Mouse (Mus musculus): ENCODE data around the gene Sae1. TPM values are rescaled to one million over a fixed set of nuclear protein-coding genes. Genes with fewer than 3 reads are reported as not detected.

Gene Sae1
- total RNA-seq (2012; rRNA removed) (182 and 187 TPM in 2 replicates), polyA plus RNA-seq (2012; ENCODE audit: insufficient read depth in 1 of 2, insufficient read length in 2 of 2, low read depth in 1 of 2, low replicate concordance in 2 of 2, missing spikeins in 1 of 2) (100 to 1,000 TPM in 1 of 2 experiments, not detected in 1; 287 TPM)

DNA sequence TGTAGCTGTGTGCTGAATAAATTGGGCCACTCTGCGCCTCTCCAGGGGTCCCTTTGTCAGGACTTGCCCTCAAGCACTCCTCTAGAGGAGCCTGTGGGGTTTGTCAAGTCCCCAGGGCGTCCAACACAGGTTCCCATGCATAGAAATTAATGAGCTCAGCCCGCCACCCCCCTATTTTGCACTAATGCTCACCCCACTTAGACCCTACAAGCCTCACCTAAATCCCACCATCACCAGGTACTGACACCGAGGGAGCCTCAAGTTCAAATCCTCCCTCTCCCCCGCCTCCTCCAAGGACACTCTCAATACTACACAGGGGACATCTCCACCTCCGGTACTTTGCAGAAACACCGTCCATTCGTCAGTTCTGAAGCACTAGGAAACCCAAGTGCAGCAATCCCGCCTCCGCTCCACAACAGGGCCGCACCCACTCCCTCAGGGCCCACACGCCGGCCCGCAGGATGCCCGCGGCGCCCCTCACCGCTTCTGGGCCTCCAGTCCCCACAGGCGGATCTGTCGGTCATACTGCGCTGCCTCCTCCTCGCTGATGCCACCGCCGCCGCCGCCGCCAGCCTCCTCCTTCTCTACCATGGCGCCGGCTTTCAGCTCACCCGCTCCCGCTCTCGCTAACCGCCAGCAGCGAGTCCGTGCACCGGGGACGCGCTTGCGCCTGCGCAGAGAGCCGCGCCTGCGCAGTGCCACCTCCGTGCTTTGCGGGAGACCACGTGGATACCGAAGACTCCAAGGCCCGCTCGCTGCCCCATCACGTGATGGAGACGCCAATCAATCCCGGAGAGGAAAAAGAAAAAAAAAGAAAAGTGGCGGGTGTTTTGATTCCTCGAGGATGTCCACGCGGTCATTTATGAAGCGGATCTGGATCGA, at the start of gene Sae1:
Gene Sae1, minus strand, starts transcription at position 647 of the 882 bp plus-strand sequence.
- H3K27me3 ChIP-seq (ENCODE audit: control insufficient read depth in 1 of 2, insufficient read depth in 2 of 2, low read length in 2 of 2) = no peaks in the 10 kb centered on the region
- peaks cover 43% of the 10 kb centered on the region for H3K79me2 ChIP-seq (ENCODE audit: control insufficient read depth, insufficient read depth, low read length, poor library complexity)
- H3K36me3 ChIP-seq (ENCODE audit: control insufficient read depth in 1 of 2, insufficient read depth in 2 of 2, low read length in 2 of 2) = peaks cover 2 to 33% of the 10 kb centered on the region in 2 experiments; a peak in 3 of 4 replicates
- H3K4me1 ChIP-seq (ENCODE audit: control insufficient read depth in 1 of 2, insufficient read depth in 2 of 2, low read length in 2 of 2) = peaks cover 2 to 26% of the 10 kb centered on the region in 2 experiments
- DNase-seq (ENCODE audit: low read depth, low spot score) = peak; percentile 96
- H3K4me3 ChIP-seq (ENCODE audit: control insufficient read depth in 1 of 2, insufficient read depth in 1 of 2, low read depth in 2 of 2, low read length in 2 of 2) = peak within 1 kb of the TSS; percentile 84 to 98
- H3K9me3 ChIP-seq (replicated peaks; ENCODE audit: insufficient read depth, low read length) = no peaks in the 10 kb centered on the region
- H3K9ac ChIP-seq (ENCODE audit: control insufficient read depth, low read depth, low read length, poor library complexity, severe bottlenecking) = peak within 1 kb of the TSS; percentile 98
- H3K27ac ChIP-seq (ENCODE audit: control insufficient read depth, low read depth, low read length) = peak within 1 kb of the TSS; percentile 72
- TF ChIP-seq E2F4 (IDR thresholded peaks at IDR 0.05; ENCODE audit: borderline replicate concordance, low read depth, low read length) = no peak; the same call in 1 of the 2 replicates
- no peak for TF ChIP-seq ZC3H11A (IDR thresholded peaks at IDR 0.05; ENCODE audit: low read depth, low read length)
- TF ChIP-seq TCF12 (IDR thresholded peaks at IDR 0.05; ENCODE audit: low read depth, low read length) = peak; percentile 24; the same call in 1 of the 2 replicates
- TF ChIP-seq GATA1 (IDR thresholded peaks at IDR 0.05; ENCODE audit: low read depth, low read length) = no peak
- TF ChIP-seq USF1 (IDR thresholded peaks at IDR 0.05; ENCODE audit: low read depth, low read length) = peak; percentile 98
- peak; percentile 76 to 86 for TF ChIP-seq POLR2A (IDR thresholded peaks at IDR 0.05; ENCODE audit: control insufficient read depth in 1 of 2, insufficient read depth in 1 of 2, low read depth in 1 of 2, low read length in 2 of 2, poor library complexity in 1 of 2)
- peak; percentile 97 for TF ChIP-seq MYC (IDR thresholded peaks at IDR 0.05; ENCODE audit: low read depth, low read length)
- peak; percentile 81 for TF ChIP-seq HCFC1 (IDR thresholded peaks at IDR 0.05; ENCODE audit: low read depth, low read length)
- TF ChIP-seq RCOR1 (IDR thresholded peaks at IDR 0.05; ENCODE audit: low read depth, low read length) = no peak
- peak; percentile 95 for TF ChIP-seq ZNF384 (IDR thresholded peaks at IDR 0.05; ENCODE audit: low read depth, low read length)
- TF ChIP-seq GABPA (IDR thresholded peaks at IDR 0.05; ENCODE audit: low read depth, low read length) = no peak
- no peak for TF ChIP-seq CHD1 (IDR thresholded peaks at IDR 0.05; ENCODE audit: low read depth, low read length)
- peak; percentile 87 for TF ChIP-seq SIN3A (IDR thresholded peaks at IDR 0.05; ENCODE audit: low read length)
- TF ChIP-seq MAX (IDR thresholded peaks at IDR 0.05; ENCODE audit: low read length) = peak; percentile 99
- no peak for TF ChIP-seq ZMIZ1 (IDR thresholded peaks at IDR 0.05; ENCODE audit: low read depth, low read length)
- TF ChIP-seq RAD21 (IDR thresholded peaks at IDR 0.05; ENCODE audit: low read depth, low read length) = no peak
- no peak for TF ChIP-seq TAL1 (IDR thresholded peaks at IDR 0.05; ENCODE audit: low read length)
- TF ChIP-seq MEF2A (IDR thresholded peaks at IDR 0.05; ENCODE audit: extremely low read depth, insufficient replicate concordance, low read depth, low read length, poor library complexity, severe bottlenecking) = no peak
- peak; percentile 90 for TF ChIP-seq BHLHE40 (IDR thresholded peaks at IDR 0.05; ENCODE audit: borderline replicate concordance, low read depth, low read length)
- TF ChIP-seq NRF1 (IDR thresholded peaks at IDR 0.05; ENCODE audit: insufficient read depth, low read depth, low read length, poor library complexity, severe bottlenecking) = peak; percentile 95
- TF ChIP-seq POLR2AphosphoS5 (IDR thresholded peaks at IDR 0.05; ENCODE audit: borderline replicate concordance, low read depth, low read length) = no peak
- TF ChIP-seq TBP (IDR thresholded peaks at IDR 0.05; ENCODE audit: low read depth, low read length) = no peak
- TF ChIP-seq POLR2AphosphoS2 (IDR thresholded peaks at IDR 0.05; ENCODE audit: low read length) = peak; percentile 67; the same call in 1 of the 2 replicates
- TF ChIP-seq MXI1 (IDR thresholded peaks at IDR 0.05; ENCODE audit: low read depth, low read length) = peak; percentile 98
- peak; percentile 78 to 95 for TF ChIP-seq USF2 (IDR thresholded peaks at IDR 0.05; ENCODE audit: borderline replicate concordance in 1 of 2, insufficient read depth in 1 of 2, low read depth in 1 of 2, low read length in 2 of 2)
- no peak for TF ChIP-seq SMC3 (IDR thresholded peaks at IDR 0.05; ENCODE audit: low read depth, low read length)
- TF ChIP-seq NELFE (IDR thresholded peaks at IDR 0.05; ENCODE audit: low read depth, low read length) = peak; percentile 93
- no peak for TF ChIP-seq MYB (IDR thresholded peaks at IDR 0.05; ENCODE audit: low read depth, low read length)
- peak; percentile 51; the same call in 1 of the 2 replicates for TF ChIP-seq ETS1 (IDR thresholded peaks at IDR 0.05; ENCODE audit: low read depth, low read length)
- TF ChIP-seq EP300 (IDR thresholded peaks at IDR 0.05; ENCODE audit: low read depth in 1 of 2, low read length in 2 of 2) = no peak
